Mouse (Mus musculus) neural tube, postnatal 0 days (tissue): ENCODE results near the gene Resf1. TPM values are rescaled to one million over a fixed set of nuclear protein-coding genes. Genes with fewer than 3 reads are reported as not detected.

ENCODE experiments used
- polyA plus RNA-seq: library from polyadenylated mRNA; unstranded; fragments of >200 nt; fragmentation: Nextera tagmentation; extraction: Ambion mirVana; gene quantifications from 2 replicates; pipeline ENCODE4 v1.2.1, GENCODE M21; 2015

The Resf1 gene
- polyA plus RNA-seq = 17.0 and 19.7 TPM in 2 replicates

GRCm38 (mm10) chr6:149308956-149309932, at the start of gene Resf1:
Resf1 (plus strand) TSS chr6:149309414.

Other genes starting within 250 kb of the Resf1 start
- gene Dennd5b, start 207.7 kb upstream of the Resf1 start, polyA plus RNA-seq = 12.3 and 13.3 TPM in 2 replicates
- gene Gm10203, start 179.2 kb upstream of the Resf1 start, polyA plus RNA-seq = not detected in 2 replicates
- 5.5 and 5.9 TPM in 2 replicates for gene Etfbkmt, start 169.6 kb upstream of the Resf1 start, polyA plus RNA-seq
- 78.0 and 81.6 TPM in 2 replicates for gene Amn1, start 120.7 kb upstream of the Resf1 start, polyA plus RNA-seq
- 37.3 and 44.4 TPM in 2 replicates for gene Bicd1, start 99.5 kb downstream of the Resf1 start, polyA plus RNA-seq